Mouse (Mus musculus): ENCODE data around the gene Spata18. TPM values are rescaled to one million over a fixed set of nuclear protein-coding genes. Genes with fewer than 3 reads are reported as not detected.

Spata18 gene
- polyA plus RNA-seq, 1 experiment from 2014 or later, result 6.6 TPM

DNA sequence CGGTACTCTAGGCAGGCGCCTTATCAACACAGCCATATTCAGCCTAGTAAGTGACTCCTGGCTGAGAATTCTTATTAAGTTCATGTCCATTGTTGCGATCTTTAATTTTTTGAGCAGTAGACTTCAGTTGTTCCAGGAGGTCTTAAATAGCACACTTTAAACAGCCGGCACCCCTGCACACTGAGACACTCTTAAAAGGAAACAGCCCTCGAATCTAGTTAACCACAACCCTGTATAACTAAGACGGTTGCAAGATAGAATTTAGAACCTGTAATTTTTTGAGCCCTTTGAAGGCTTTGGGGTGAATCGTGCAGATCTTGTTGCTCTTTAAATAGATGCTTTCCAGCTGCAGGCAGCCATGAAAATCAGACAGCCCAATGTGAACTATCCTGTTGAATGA lies 36.0 kb upstream of the Spata18 start:
- ATAC-seq (no peak), DNase-seq (ENCODE audit: low spot score) (no peak)
- Histone ChIP-seq H3K9ac (replicated peaks; ENCODE audit: low read depth) (no peak overlapping the region), H3K27ac (ENCODE audit: low read length) (no peak overlapping the region), H3K36me3 (ENCODE audit: insufficient read depth, low read length) (no peaks in the 10 kb centered on the region), H3K4me2 (replicated peaks; ENCODE audit: low read depth, low read length) (no peak overlapping the region), H3K9me3 (ENCODE audit: low read length) (no peaks in the 10 kb centered on the region), H3K4me1 (ENCODE audit: insufficient read depth, low read depth, low read length) (no peaks in the 10 kb centered on the region), H3K27me3 (replicated peaks; ENCODE audit: insufficient read depth, low read length) (no peaks in the 10 kb centered on the region), H3K4me3 (ENCODE audit: low read depth, low read length) (no peak overlapping the region)
- TF ChIP-seq CTCF (IDR thresholded peaks at IDR 0.05), result no peak
- no peak for TF ChIP-seq EP300 (IDR thresholded peaks at IDR 0.05)
- WGBS, result 70% methylated on average over 7 of the region's 7 CpGs

DNA sequence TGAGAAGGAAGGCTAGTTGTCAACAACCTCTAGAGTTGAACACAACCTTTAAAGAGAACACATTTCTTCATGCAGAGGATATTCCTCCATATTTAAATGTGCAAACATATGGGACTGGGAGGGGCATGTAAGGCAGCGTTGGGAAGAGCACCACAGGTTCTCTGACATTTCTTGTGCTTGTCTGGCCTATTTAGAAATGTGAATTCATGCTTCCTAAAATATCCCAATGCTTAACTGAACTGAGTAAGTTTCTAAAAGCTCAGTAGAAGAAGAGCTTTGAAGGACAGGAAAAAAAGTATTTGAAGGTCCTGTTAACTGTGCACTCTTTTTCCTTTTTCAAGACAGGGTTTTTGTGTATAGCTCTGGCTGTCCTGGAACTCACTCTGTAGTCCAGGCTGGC lies 32.2 kb upstream of the Spata18 start:
- WGBS, result 70% methylated on average over 1 of the region's 1 CpGs
- Histone ChIP-seq H3K4me1 (ENCODE audit: insufficient read depth, low read depth, low read length) (no peaks in the 10 kb centered on the region), H3K4me2 (replicated peaks; ENCODE audit: low read depth, low read length) (no peak overlapping the region), H3K9me3 (ENCODE audit: low read length) (no peaks in the 10 kb centered on the region), H3K4me3 (ENCODE audit: low read depth, low read length) (no peak overlapping the region), H3K9ac (replicated peaks; ENCODE audit: low read depth) (no peak overlapping the region), H3K36me3 (ENCODE audit: insufficient read depth, low read length) (no peaks in the 10 kb centered on the region), H3K27me3 (replicated peaks; ENCODE audit: insufficient read depth, low read length) (no peaks in the 10 kb centered on the region), H3K27ac (ENCODE audit: low read length) (no peak overlapping the region)
- DNase-seq (ENCODE audit: low spot score), result no peak
- no peak for ATAC-seq
- TF ChIP-seq CTCF (IDR thresholded peaks at IDR 0.05) (no peak), EP300 (IDR thresholded peaks at IDR 0.05) (no peak)

- no peak for TF ChIP-seq CTCF (IDR thresholded peaks at IDR 0.05)
- no peak for TF ChIP-seq EP300 (IDR thresholded peaks at IDR 0.05)
- Histone ChIP-seq H3K9ac (replicated peaks; ENCODE audit: low read depth) (no peak overlapping the region), H3K9me3 (ENCODE audit: low read length) (no peaks in the 10 kb centered on the region), H3K36me3 (ENCODE audit: insufficient read depth, low read length) (no peaks in the 10 kb centered on the region), H3K4me2 (replicated peaks; ENCODE audit: low read depth, low read length) (no peak overlapping the region), H3K27ac (ENCODE audit: low read length) (no peak overlapping the region), H3K4me1 (ENCODE audit: insufficient read depth, low read depth, low read length) (no peaks in the 10 kb centered on the region), H3K4me3 (ENCODE audit: low read depth, low read length) (no peak overlapping the region), H3K27me3 (replicated peaks; ENCODE audit: insufficient read depth, low read length) (no peaks in the 10 kb centered on the region)
- ATAC-seq (no peak), DNase-seq (ENCODE audit: low spot score) (no peak)
- WGBS, result 54% methylated on average over 1 of the region's 1 CpGs
Observed at GRCm38 (mm10) chr5:73625505-73625904, 25.7 kb upstream of the Spata18 start.

DNA sequence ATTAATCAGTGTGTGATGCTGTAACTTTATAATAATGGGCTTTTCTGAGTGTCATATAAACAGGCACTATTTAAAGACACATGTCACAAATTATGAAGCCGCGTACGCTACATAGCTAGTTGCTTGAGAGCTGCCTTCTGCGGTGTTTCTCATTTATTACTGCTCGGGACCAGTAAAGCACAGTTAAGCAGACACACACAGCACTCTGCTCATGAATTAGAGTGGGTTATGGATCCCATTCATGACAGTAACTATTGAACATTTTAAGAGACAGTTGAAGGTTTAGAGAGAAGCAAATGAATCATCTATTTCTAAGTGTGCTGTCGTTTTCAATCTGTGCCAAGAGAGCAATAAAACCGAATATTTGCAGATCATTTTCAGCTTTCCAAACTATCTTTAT lies 24.3 kb upstream of the Spata18 start:
- WGBS, result 83% methylated on average over 7 of the region's 7 CpGs
- Histone ChIP-seq H3K4me2 (replicated peaks; ENCODE audit: low read depth, low read length) (no peak overlapping the region), H3K4me1 (ENCODE audit: insufficient read depth, low read depth, low read length) (no peaks in the 10 kb centered on the region), H3K9ac (replicated peaks; ENCODE audit: low read depth) (no peak overlapping the region), H3K36me3 (ENCODE audit: insufficient read depth, low read length) (no peaks in the 10 kb centered on the region), H3K27ac (ENCODE audit: low read length) (no peak overlapping the region), H3K4me3 (ENCODE audit: low read depth, low read length) (no peak overlapping the region), H3K27me3 (replicated peaks; ENCODE audit: insufficient read depth, low read length) (no peaks in the 10 kb centered on the region), H3K9me3 (ENCODE audit: low read length) (no peaks in the 10 kb centered on the region)
- TF ChIP-seq CTCF (IDR thresholded peaks at IDR 0.05) (no peak), EP300 (IDR thresholded peaks at IDR 0.05) (no peak)
- no peak for DNase-seq (ENCODE audit: low spot score)
- no peak for ATAC-seq

- H3K4me2 ChIP-seq (replicated peaks; ENCODE audit: low read depth, low read length), result no peak overlapping the region
- no peak for TF ChIP-seq CTCF (IDR thresholded peaks at IDR 0.05)
- TF ChIP-seq EP300 (IDR thresholded peaks at IDR 0.05), result no peak
- H3K4me1 ChIP-seq (ENCODE audit: insufficient read depth, low read depth, low read length), result no peaks in the 10 kb centered on the region
- ATAC-seq (no peak), DNase-seq (ENCODE audit: low spot score) (no peak)
- no peaks in the 10 kb centered on the region for H3K9me3 ChIP-seq (ENCODE audit: low read length)
- no peak overlapping the region for H3K4me3 ChIP-seq (ENCODE audit: low read depth, low read length)
- no peak overlapping the region for H3K27ac ChIP-seq (ENCODE audit: low read length)
- H3K9ac ChIP-seq (replicated peaks; ENCODE audit: low read depth), result no peak overlapping the region
- H3K36me3 ChIP-seq (ENCODE audit: insufficient read depth, low read length), result no peaks in the 10 kb centered on the region
- H3K27me3 ChIP-seq (replicated peaks; ENCODE audit: insufficient read depth, low read length), result no peaks in the 10 kb centered on the region
- 58% methylated on average over 4 of the region's 4 CpGs for WGBS
Observed at GRCm38 (mm10) chr5:73627559-73627958, 23.6 kb upstream of the Spata18 start.

GRCm38 (mm10) chr5:73627991-73628390 lies 23.2 kb upstream of the Spata18 start:
- Histone ChIP-seq H3K36me3 (ENCODE audit: insufficient read depth, low read length) (no peaks in the 10 kb centered on the region), H3K4me1 (ENCODE audit: insufficient read depth, low read depth, low read length) (no peaks in the 10 kb centered on the region), H3K9ac (replicated peaks; ENCODE audit: low read depth) (no peak overlapping the region), H3K27ac (ENCODE audit: low read length) (no peak overlapping the region), H3K4me3 (ENCODE audit: low read depth, low read length) (no peak overlapping the region), H3K9me3 (ENCODE audit: low read length) (no peaks in the 10 kb centered on the region), H3K27me3 (replicated peaks; ENCODE audit: insufficient read depth, low read length) (no peaks in the 10 kb centered on the region), H3K4me2 (replicated peaks; ENCODE audit: low read depth, low read length) (no peak overlapping the region)
- 78% methylated on average over 15 of the region's 15 CpGs for WGBS
- DNase-seq (ENCODE audit: low spot score) (no peak), ATAC-seq (no peak)
- no peak for TF ChIP-seq EP300 (IDR thresholded peaks at IDR 0.05)
- TF ChIP-seq CTCF (IDR thresholded peaks at IDR 0.05), result no peak

- DNase-seq (ENCODE audit: low spot score) (no peak), ATAC-seq (no peak; the same call in 1 of the 2 replicates)
- 66% methylated on average over 5 of the region's 5 CpGs for WGBS
- Histone ChIP-seq H3K9me3 (ENCODE audit: low read length) (peaks cover 3% of the 10 kb centered on the region; the same call in 1 of the 2 replicates), H3K9ac (replicated peaks; ENCODE audit: low read depth) (no peak overlapping the region), H3K4me1 (ENCODE audit: insufficient read depth, low read depth, low read length) (no peaks in the 10 kb centered on the region), H3K36me3 (ENCODE audit: insufficient read depth, low read length) (peaks cover 9% of the 10 kb centered on the region; the same call in 1 of the 2 replicates), H3K27ac (ENCODE audit: low read length) (no peak overlapping the region), H3K4me3 (ENCODE audit: low read depth, low read length) (no peak overlapping the region), H3K4me2 (replicated peaks; ENCODE audit: low read depth, low read length) (no peak overlapping the region), H3K27me3 (replicated peaks; ENCODE audit: insufficient read depth, low read length) (no peaks in the 10 kb centered on the region)
- TF ChIP-seq EP300 (IDR thresholded peaks at IDR 0.05), result no peak
Observed at GRCm38 (mm10) chr5:73630141-73630540, 21.0 kb upstream of the Spata18 start.
